Mouse (Mus musculus) midbrain, embryonic 11.5 days (tissue): ENCODE data around the gene Castor2. TPM values are rescaled to one million over a fixed set of nuclear protein-coding genes. Genes with fewer than 3 reads are reported as not detected.

Experiments used
- ATAC-seq: fragments of 200-750 bp; cut with Nextera tagmentation; 2 replicates; pipeline ENCODE4 v1.8.0; 2017; ENCODE audit warnings: moderate TSS enrichment, moderate library complexity; ENCODE audit not compliant: low FRiP score
- DNase-seq: peaks from one replicate; pipeline ENCODE4 v3.0.0; 2015; ENCODE audit warnings: low spot score; ENCODE audit errors: missing footprints
- H3K27ac ChIP-seq: fragments of 300-500 bp; sonication (generic); 2 replicates; pipeline ENCODE4 v1.5.1; 2014; ENCODE audit warnings: low read depth, low read length
- H3K27me3 ChIP-seq: fragments of 300-500 bp; sonication (generic); 2 replicates; pipeline ENCODE4 v1.6.1; 2014; ENCODE audit warnings: mild to moderate bottlenecking, low read length, moderate library complexity, mixed read lengths; ENCODE audit not compliant: control insufficient read depth, insufficient read depth
- H3K36me3 ChIP-seq: fragments of 300-500 bp; sonication (generic); 2 replicates; pipeline ENCODE4 v1.6.1; 2014; ENCODE audit warnings: mild to moderate bottlenecking, low read length, moderate library complexity, mixed read lengths; ENCODE audit not compliant: control insufficient read depth, insufficient read depth
- H3K4me1 ChIP-seq: fragments of 300-500 bp; sonication (generic); 2 replicates; pipeline ENCODE4 v1.6.1; 2014; ENCODE audit warnings: low read length; ENCODE audit not compliant: control insufficient read depth, insufficient read depth
- H3K4me2 ChIP-seq: fragments of 300-500 bp; sonication (generic); 2 replicates; pipeline ENCODE4 v1.6.1; 2014; ENCODE audit warnings: mild to moderate bottlenecking, moderate library complexity
- H3K4me3 ChIP-seq: fragments of 300-500 bp; sonication (generic); 2 replicates; pipeline ENCODE4 v1.5.1; 2014; ENCODE audit warnings: low read depth, low read length
- H3K9ac ChIP-seq: fragments of 300-500 bp; sonication (generic); 2 replicates; pipeline ENCODE4 v1.6.1; 2014; ENCODE audit warnings: low read length
- H3K9me3 ChIP-seq: fragments of 300-500 bp; sonication (generic); 2 replicates; pipeline ENCODE4 v1.6.1; 2016; ENCODE audit warnings: low read length; ENCODE audit not compliant: control insufficient read depth
- WGBS: fragments of 180-500 bp; shearing (Covaris S2); extraction: QIAGEN DNeasy Blood & Tissue Kit; methylation state at CpG from one replicate; pipeline ENCODE4 v1.1.7; 2014; 5-methylcytosine and 5-hydroxymethylcytosine counted together
- polyA plus RNA-seq: library from polyadenylated mRNA; unstranded; fragments of >200 nt; fragmentation: Nextera tagmentation; extraction: Ambion mirVana; gene quantifications from 2 replicates; pipeline ENCODE4 v1.2.1, GENCODE M21; 2014

Gene Castor2
- polyA plus RNA-seq, 1 experiment from 2014 or later, result 11.7 TPM

DNA sequence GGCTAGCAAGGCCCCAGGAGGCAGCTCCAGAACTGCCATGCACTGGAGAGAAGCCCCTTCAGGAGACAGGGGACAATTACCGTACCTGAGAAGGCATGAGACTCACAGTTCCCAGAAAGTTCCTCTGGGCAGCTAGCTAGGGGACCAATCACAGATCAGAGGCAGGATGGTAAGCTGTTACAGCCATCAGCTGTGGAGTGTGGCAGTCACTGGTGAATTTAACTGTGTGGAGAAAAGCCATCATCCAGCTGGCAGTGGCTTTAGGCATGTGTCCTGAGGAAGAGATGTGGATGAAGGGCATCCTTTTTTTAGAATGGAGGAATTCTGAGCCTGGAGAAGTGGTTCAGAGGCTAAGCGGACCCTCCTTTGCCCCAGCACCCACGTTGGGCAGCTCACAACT, 20.6 kb downstream of the Castor2 start:
- Histone ChIP-seq H3K4me2 (no peak overlapping the region), H3K4me1 (no peaks in the 10 kb centered on the region), H3K4me3 (no peak overlapping the region), H3K36me3 (no peaks in the 10 kb centered on the region), H3K9me3 (no peaks in the 10 kb centered on the region), H3K27ac (no peak overlapping the region), H3K27me3 (no peaks in the 10 kb centered on the region), H3K9ac (no peak overlapping the region)
- WGBS, result 84% methylated on average over 3 of the region's 3 CpGs
- no peak for DNase-seq
- no peak for ATAC-seq

DNA sequence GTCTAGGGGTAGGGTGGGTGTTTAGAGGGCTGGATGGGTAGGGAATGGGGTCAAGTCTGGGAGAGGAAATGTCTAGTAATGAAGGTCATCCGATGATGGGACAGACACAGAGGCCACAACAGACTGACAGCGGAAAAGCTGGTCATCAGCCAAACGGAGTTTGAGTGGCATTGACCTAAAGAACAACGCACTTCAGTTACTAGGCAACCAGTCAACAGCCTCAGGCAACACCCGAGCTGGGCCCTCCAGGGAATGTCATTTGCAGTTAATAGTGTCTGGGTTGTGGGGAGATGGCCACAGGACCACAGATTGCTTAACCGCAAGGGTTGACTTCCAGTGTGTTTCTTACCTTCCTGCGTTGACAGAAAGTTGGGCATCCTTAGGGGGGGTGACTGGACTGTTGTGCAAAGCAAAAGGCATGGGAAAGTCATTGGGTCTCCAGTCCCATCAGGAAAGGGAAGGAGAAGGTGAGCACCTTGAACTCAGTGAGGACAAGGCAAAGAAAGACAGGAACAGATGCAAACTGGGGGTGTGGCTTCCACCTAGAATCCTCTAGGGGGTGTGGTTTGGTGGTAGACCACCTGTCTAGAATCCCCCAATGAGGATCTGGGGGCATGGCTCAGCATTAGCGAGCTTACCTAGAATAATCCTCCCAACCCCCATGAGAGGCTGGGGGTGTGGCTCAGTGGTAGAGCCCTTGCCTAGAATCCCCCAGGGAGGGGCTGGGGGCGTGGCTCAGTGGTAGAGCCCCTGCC, 21.8 kb downstream of the Castor2 start:
- Histone ChIP-seq H3K9ac (no peak overlapping the region), H3K36me3 (no peaks in the 10 kb centered on the region), H3K4me1 (no peaks in the 10 kb centered on the region), H3K9me3 (no peaks in the 10 kb centered on the region), H3K27ac (no peak overlapping the region), H3K27me3 (no peaks in the 10 kb centered on the region), H3K4me2 (no peak overlapping the region), H3K4me3 (no peak overlapping the region)
- DNase-seq (no peak), ATAC-seq (no peak)
- 77% methylated on average over 8 of the region's 9 CpGs for WGBS

GRCm38 (mm10) chr5:134121893-134122259, 22.4 kb downstream of the Castor2 start:
- H3K27me3 ChIP-seq, result no peaks in the 10 kb centered on the region
- no peak overlapping the region for H3K27ac ChIP-seq
- 87% methylated on average over 3 of the region's 4 CpGs for WGBS
- peaks cover 4% of the 10 kb centered on the region for H3K36me3 ChIP-seq
- no peak overlapping the region for H3K4me2 ChIP-seq
- no peak overlapping the region for H3K4me3 ChIP-seq
- peaks cover 3% of the 10 kb centered on the region; the same call in 1 of the 2 replicates for H3K9me3 ChIP-seq
- ATAC-seq (no peak), DNase-seq (no peak)
- no peak overlapping the region for H3K9ac ChIP-seq
- no peaks in the 10 kb centered on the region for H3K4me1 ChIP-seq

DNA sequence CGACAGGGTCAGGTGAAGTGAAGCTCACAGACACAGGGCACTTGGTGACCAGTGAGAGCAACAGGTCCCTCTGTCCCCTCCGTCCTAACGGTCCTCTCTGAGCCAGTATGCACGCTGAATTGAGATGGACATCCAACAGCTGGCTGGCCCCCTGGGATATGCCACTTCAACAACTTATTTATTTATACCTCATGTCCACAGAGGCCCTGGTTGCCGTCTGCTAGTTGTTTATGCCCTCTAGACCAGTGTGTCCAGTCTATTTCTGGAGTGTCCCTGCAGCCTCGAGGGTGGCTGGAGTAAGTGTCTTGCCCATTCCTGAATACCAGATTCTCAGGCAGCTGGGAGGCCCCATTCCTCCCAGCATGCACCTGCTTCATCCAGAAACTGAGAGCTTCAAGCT, 24.3 kb downstream of the Castor2 start:
- no peak overlapping the region for H3K4me2 ChIP-seq
- H3K4me3 ChIP-seq, result no peak overlapping the region
- peaks cover 5% of the 10 kb centered on the region for H3K36me3 ChIP-seq
- H3K27ac ChIP-seq, result no peak overlapping the region
- H3K9me3 ChIP-seq, result peaks cover 3% of the 10 kb centered on the region; the same call in 1 of the 2 replicates
- no peak for ATAC-seq
- WGBS, result 86% methylated on average over 6 of the region's 6 CpGs
- no peaks in the 10 kb centered on the region for H3K27me3 ChIP-seq
- no peak for DNase-seq
- no peaks in the 10 kb centered on the region for H3K4me1 ChIP-seq
- no peak overlapping the region for H3K9ac ChIP-seq

DNA sequence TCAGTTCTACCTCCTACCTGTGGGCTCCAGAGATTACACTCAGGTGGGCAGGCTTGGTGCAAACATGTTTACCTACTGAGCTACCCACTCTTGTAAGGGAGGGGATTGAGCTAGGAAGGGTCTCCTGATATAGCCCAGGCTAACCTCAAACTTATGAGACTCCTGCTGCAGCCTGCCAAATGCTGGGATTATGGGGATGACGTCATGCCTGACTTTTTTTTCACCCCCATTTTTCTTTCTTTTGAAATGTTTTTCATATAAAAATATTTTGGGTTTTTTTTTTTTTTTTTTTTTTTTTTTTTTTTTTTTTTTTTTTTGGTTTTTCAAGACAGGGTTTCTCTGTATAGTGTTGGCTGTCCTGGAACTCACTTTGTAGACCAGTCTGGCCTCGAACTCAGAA, 26.7 kb downstream of the Castor2 start:
- H3K9me3 ChIP-seq, result peaks cover 3% of the 10 kb centered on the region; the same call in 1 of the 2 replicates
- WGBS, result 86% methylated on average over 2 of the region's 2 CpGs
- H3K4me1 ChIP-seq, result no peaks in the 10 kb centered on the region
- no peak overlapping the region for H3K4me3 ChIP-seq
- no peak for ATAC-seq
- H3K27me3 ChIP-seq, result no peaks in the 10 kb centered on the region
- peaks cover 5% of the 10 kb centered on the region for H3K36me3 ChIP-seq
- no peak for DNase-seq
- no peak overlapping the region for H3K27ac ChIP-seq
- H3K9ac ChIP-seq, result no peak overlapping the region
- H3K4me2 ChIP-seq, result no peak overlapping the region

- H3K9ac ChIP-seq, result no peak overlapping the region
- H3K4me2 ChIP-seq, result no peak overlapping the region
- peaks cover 7% of the 10 kb centered on the region for H3K36me3 ChIP-seq
- no peak overlapping the region for H3K4me3 ChIP-seq
- peak; percentile 85 for DNase-seq
- no peak overlapping the region; the same call in 1 of the 2 replicates for H3K27ac ChIP-seq
- ATAC-seq, result peak; percentile 75
- H3K4me1 ChIP-seq, result peaks cover 7% of the 10 kb centered on the region
- 16% methylated on average over 4 of the region's 4 CpGs for WGBS
- H3K27me3 ChIP-seq, result no peaks in the 10 kb centered on the region
- H3K9me3 ChIP-seq, result peaks cover 6% of the 10 kb centered on the region
Observed at GRCm38 (mm10) chr5:134131586-134131985, 32.1 kb downstream of the Castor2 start.

- 0 out of 2 replicates have a peak, but pooled peaks cover 2% of the 10 kb centered on the region for H3K36me3 ChIP-seq
- WGBS, result 94% methylated on average over 12 of the region's 12 CpGs
- no peak for ATAC-seq
Observed at GRCm38 (mm10) chr5:134136022-134136421, 36.5 kb downstream of the Castor2 start.

GRCm38 (mm10) chr5:134137933-134138332, 38.4 kb downstream of the Castor2 start:
- no peak for DNase-seq

More at GRCm38 (mm10) chr5:134136022-134136421, 36.5 kb downstream of the Castor2 start:
- no peak overlapping the region for H3K4me2 ChIP-seq
- peaks cover 7% of the 10 kb centered on the region for H3K4me1 ChIP-seq
- no peaks in the 10 kb centered on the region for H3K27me3 ChIP-seq
- no peak for DNase-seq
- H3K27ac ChIP-seq, result no peak overlapping the region
- no peak overlapping the region for H3K9ac ChIP-seq
- H3K4me3 ChIP-seq, result no peak overlapping the region
- peaks cover 3% of the 10 kb centered on the region for H3K9me3 ChIP-seq

DNA sequence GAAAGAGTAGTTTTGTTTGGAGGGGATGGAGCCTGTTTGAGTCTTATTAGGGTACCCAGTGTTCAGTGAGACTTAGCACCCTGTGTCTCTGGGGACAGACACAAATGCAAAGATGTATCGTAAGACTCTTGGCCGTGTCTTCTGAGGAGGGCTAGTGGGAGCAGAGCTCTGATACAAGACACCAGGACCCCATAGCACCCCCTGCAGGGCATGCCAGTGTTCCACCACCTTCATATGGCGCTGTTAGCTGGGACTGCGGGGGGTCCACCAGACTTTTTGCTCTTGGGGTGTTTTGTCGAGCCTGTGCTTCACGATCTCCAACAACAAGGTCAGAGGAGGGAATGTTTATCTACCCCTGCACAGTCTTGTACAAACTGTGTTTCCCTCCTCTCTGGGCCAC, 39.9 kb downstream of the Castor2 start:
- Histone ChIP-seq H3K4me3 (no peak overlapping the region), H3K36me3 (peaks cover 2% of the 10 kb centered on the region; the same call in 1 of the 2 replicates), H3K27me3 (no peaks in the 10 kb centered on the region), H3K9ac (no peak overlapping the region), H3K27ac (no peak overlapping the region), H3K9me3 (no peaks in the 10 kb centered on the region), H3K4me1 (no peaks in the 10 kb centered on the region), H3K4me2 (no peak overlapping the region)
- 89% methylated on average over 6 of the region's 6 CpGs for WGBS
- ATAC-seq (no peak), DNase-seq (no peak)

More at GRCm38 (mm10) chr5:134137933-134138332, 38.4 kb downstream of the Castor2 start:
- Histone ChIP-seq H3K27me3 (no peaks in the 10 kb centered on the region), H3K4me3 (no peak overlapping the region), H3K27ac (no peak overlapping the region), H3K9ac (no peak overlapping the region), H3K9me3 (peaks cover 3% of the 10 kb centered on the region), H3K36me3 (peaks cover 5% of the 10 kb centered on the region; the same call in 1 of the 2 replicates), H3K4me2 (no peak overlapping the region), H3K4me1 (no peaks in the 10 kb centered on the region)
- ATAC-seq, result no peak
- 94% methylated on average over 4 of the region's 5 CpGs for WGBS
